Mouse (Mus musculus) forebrain, embryonic 12.5 days (tissue): ENCODE results near the gene Dio1. TPM values are rescaled to one million over a fixed set of nuclear protein-coding genes. Genes with fewer than 3 reads are reported as not detected.

Source experiments
- ATAC-seq: fragments of 200-750 bp; cut with Nextera tagmentation; 2 replicates; pipeline ENCODE4 v1.8.0; 2017; ENCODE audit warnings: moderate TSS enrichment; ENCODE audit not compliant: low FRiP score
- H3K27ac ChIP-seq: fragments of 300-500 bp; sonication (generic); 2 replicates; pipeline ENCODE4 v1.5.1; 2016; ENCODE audit warnings: mild to moderate bottlenecking
- H3K27me3 ChIP-seq: fragments of 300-500 bp; sonication (generic); 2 replicates; pipeline ENCODE4 v1.6.1; 2016; ENCODE audit warnings: mild to moderate bottlenecking
- H3K36me3 ChIP-seq: fragments of 300-500 bp; sonication (generic); replicated peaks from 2 replicates; pipeline ENCODE4 v1.6.1; 2016; ENCODE audit warnings: mild to moderate bottlenecking
- H3K4me1 ChIP-seq: fragments of 300-500 bp; sonication (generic); 2 replicates; pipeline ENCODE4 v1.6.1; 2016
- H3K4me2 ChIP-seq: fragments of 300-500 bp; sonication (generic); 2 replicates; pipeline ENCODE4 v1.6.1; 2016; ENCODE audit warnings: mild to moderate bottlenecking, moderate library complexity
- H3K4me3 ChIP-seq: fragments of 300-500 bp; sonication (generic); replicated peaks from 2 replicates; pipeline ENCODE4 v1.5.1; 2016; ENCODE audit warnings: mild to moderate bottlenecking
- H3K9ac ChIP-seq: fragments of 300-500 bp; sonication (generic); 2 replicates; pipeline ENCODE4 v1.6.1; 2016; ENCODE audit warnings: mild to moderate bottlenecking
- H3K9me3 ChIP-seq: fragments of 300-500 bp; sonication (generic); 2 replicates; pipeline ENCODE4 v1.6.1; 2016
- WGBS: fragments of 180-500 bp; shearing (Covaris S2); methylation state at CpG from one replicate; pipeline ENCODE4 v1.1.7; 2016; 5-methylcytosine and 5-hydroxymethylcytosine counted together
- polyA plus RNA-seq: library from polyadenylated mRNA; unstranded; fragments of >200 nt; fragmentation: Nextera tagmentation; extraction: Ambion mirVana; gene quantifications from 2 replicates; pipeline ENCODE4 v1.2.1, GENCODE M21; 2016

The Dio1 gene
- polyA plus RNA-seq, 1 experiment from 2014 or later = not detected

- H3K36me3 ChIP-seq = no peaks in the 10 kb centered on the region
- 92% methylated on average over 7 of the region's 7 CpGs for WGBS
- H3K9ac ChIP-seq = no peak overlapping the region
- H3K27me3 ChIP-seq = no peaks in the 10 kb centered on the region
- H3K27ac ChIP-seq = no peak overlapping the region
- H3K4me3 ChIP-seq = no peak overlapping the region
- H3K9me3 ChIP-seq = no peaks in the 10 kb centered on the region
- no peak overlapping the region for H3K4me2 ChIP-seq
- no peaks in the 10 kb centered on the region for H3K4me1 ChIP-seq
- no peak for ATAC-seq
Measured at GRCm38 (mm10) chr4:107299779-107300340, 7.1 kb downstream of the Dio1 start.

DNA sequence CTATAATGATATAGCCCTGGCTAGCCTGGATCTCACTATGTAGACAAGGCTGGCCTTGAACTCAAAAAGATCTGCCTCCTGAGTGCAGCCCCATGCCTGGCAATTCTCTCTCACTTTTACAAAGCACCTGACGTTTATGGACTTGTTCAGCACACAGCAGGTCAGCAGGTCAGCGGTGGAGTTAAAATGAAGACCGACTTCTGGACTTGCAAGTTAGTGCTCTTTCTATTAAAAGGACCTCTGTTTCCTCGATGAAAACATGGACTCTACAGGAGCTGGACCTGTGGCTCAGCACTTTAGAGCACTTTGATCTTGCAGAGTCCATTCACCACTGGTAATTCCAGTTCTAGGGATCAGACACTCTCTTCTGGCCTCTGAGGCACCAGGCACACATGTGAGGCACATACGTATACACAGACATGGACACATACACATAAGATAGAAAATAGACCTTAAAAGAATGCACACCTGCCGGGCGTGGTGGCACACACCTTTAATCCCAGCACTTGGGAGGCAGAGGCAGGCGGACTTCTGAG lies 8.8 kb downstream of the Dio1 start:
- Histone ChIP-seq H3K4me2 (no peak overlapping the region), H3K27me3 (no peaks in the 10 kb centered on the region), H3K9me3 (no peaks in the 10 kb centered on the region), H3K36me3 (no peaks in the 10 kb centered on the region), H3K9ac (no peak overlapping the region), H3K4me1 (no peaks in the 10 kb centered on the region), H3K27ac (no peak overlapping the region), H3K4me3 (no peak overlapping the region)
- WGBS = 88% methylated on average over 8 of the region's 8 CpGs
- ATAC-seq = no peak

DNA sequence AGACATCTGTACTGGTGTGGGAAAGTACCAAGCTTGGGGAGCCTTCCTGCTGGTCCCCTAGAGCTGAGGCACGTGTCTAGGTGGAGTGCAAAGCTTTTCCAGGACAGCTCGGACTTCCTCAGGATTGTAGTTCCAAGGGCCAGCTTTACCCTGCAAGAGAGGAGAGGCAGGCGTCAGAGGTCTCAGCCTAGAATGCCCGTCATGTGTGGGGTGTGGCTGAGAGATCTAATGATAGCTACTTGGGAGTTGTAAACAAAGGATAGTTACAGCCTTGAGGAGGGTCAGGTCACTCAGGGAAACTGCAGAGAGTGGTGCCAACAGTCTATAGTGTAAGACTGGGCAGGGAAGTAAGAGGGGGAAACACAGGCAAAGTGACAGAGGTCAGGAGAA lies 14.7 kb downstream of the Dio1 start:
- H3K9me3 ChIP-seq = no peaks in the 10 kb centered on the region
- no peak for ATAC-seq
- H3K4me2 ChIP-seq = no peak overlapping the region
- no peak overlapping the region for H3K9ac ChIP-seq
- no peaks in the 10 kb centered on the region for H3K27me3 ChIP-seq
- no peaks in the 10 kb centered on the region for H3K36me3 ChIP-seq
- no peak overlapping the region for H3K4me3 ChIP-seq
- H3K27ac ChIP-seq = no peak overlapping the region
- H3K4me1 ChIP-seq = no peaks in the 10 kb centered on the region
- 72% methylated on average over 4 of the region's 4 CpGs for WGBS

DNA sequence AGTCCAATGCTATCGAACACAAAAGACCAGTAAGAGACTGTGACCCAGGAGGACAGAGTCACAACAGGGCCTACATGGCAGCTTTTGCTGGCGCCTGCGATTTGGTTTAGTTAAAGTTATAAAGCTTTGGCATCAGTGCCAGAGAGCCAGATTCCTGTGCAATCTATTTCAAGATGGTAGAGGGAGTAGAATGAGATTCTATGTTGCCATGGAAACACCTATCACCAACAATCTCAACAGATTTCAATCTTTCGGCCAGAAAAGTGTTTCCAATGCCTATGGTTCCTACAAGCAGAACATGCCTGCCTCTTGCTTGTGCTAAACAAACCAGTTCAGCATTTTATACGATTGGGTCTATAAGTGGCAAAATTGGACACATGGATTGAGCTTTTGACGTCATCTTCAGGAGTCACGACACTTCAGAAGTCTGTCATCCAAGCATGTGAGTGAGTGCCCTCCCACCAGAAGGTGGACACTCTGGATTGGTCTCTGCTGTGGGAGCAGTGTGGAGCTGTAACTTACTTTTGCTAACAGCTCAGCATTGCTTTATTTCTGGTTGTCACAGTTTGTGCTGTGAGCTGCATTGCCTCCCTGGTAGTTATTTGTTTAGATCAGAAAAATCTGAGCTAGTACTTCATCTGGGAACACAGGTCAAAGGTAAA lies 15.2 kb downstream of the Dio1 start:
- Histone ChIP-seq H3K9me3 (no peaks in the 10 kb centered on the region), H3K27ac (no peak overlapping the region), H3K36me3 (no peaks in the 10 kb centered on the region), H3K9ac (no peak overlapping the region), H3K4me1 (no peaks in the 10 kb centered on the region), H3K4me2 (no peak overlapping the region), H3K4me3 (no peak overlapping the region), H3K27me3 (no peaks in the 10 kb centered on the region)
- ATAC-seq = no peak
- 90% methylated on average over 7 of the region's 7 CpGs for WGBS

DNA sequence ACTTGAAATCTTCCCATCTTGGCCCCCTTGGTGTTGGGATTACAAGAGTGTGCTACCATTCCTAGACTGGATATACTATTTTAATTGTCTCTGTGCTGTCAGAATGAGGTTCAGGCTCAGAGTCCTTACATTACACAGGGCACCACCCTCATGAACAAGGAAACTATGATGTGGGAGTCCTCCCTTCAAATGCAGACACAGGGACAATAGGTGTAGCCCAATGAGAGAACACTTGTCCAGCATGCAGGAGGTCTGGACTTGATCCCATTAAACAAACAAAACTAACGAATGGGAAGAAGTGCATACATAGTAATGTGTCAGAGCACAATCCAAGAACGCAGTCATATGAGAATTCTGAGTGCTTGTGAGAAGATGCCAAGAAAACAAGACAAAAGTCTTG lies 19.5 kb downstream of the Dio1 start:
- H3K36me3 ChIP-seq = no peaks in the 10 kb centered on the region
- ATAC-seq = no peak
- 92% methylated on average over 2 of the region's 2 CpGs for WGBS
- H3K9ac ChIP-seq = no peak overlapping the region
- no peaks in the 10 kb centered on the region for H3K4me1 ChIP-seq
- no peak overlapping the region for H3K4me2 ChIP-seq
- H3K27ac ChIP-seq = no peak overlapping the region
- H3K27me3 ChIP-seq = no peaks in the 10 kb centered on the region
- H3K9me3 ChIP-seq = no peaks in the 10 kb centered on the region
- no peak overlapping the region for H3K4me3 ChIP-seq

DNA sequence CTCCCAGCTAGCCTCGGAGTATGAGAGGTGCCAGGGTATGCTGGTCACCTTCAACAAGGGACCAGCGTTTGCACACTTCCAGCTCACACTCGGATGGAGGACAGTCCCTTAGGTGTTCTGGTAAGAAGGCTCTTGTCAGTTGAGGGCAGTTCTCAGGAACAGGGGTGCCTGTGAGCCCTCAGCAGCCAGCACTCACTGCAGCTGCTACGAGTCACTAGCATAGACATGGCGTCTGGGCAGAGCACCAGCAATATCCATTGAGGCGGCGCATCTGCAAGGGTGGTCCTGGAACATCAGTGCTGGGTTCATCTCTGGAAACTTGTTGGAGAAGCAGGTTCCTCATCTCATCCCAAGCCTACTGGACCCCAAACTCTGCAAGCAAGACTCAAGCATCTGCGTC lies 20.6 kb downstream of the Dio1 start:
- WGBS = 94% methylated on average over 8 of the region's 8 CpGs
- H3K4me3 ChIP-seq = no peak overlapping the region

GRCm38 (mm10) chr4:107285446-107286200 lies 21.3 kb downstream of the Dio1 start:
- H3K9me3 ChIP-seq = no peaks in the 10 kb centered on the region
- H3K9ac ChIP-seq = no peak overlapping the region
- no peak for ATAC-seq
- H3K4me1 ChIP-seq = no peaks in the 10 kb centered on the region
- H3K27ac ChIP-seq = no peak overlapping the region
- H3K4me2 ChIP-seq = no peak overlapping the region
- WGBS = 87% methylated on average over 3 of the region's 3 CpGs
- no peak overlapping the region for H3K4me3 ChIP-seq
- H3K27me3 ChIP-seq = peaks cover 2% of the 10 kb centered on the region; the same call in 1 of the 2 replicates
- 0 out of 2 replicates have a peak, but pooled peaks cover 4% of the 10 kb centered on the region for H3K36me3 ChIP-seq

More for the DNA sequence above, 20.6 kb downstream of the Dio1 start:
- no peak overlapping the region for H3K27ac ChIP-seq
- H3K9me3 ChIP-seq = no peaks in the 10 kb centered on the region
- no peaks in the 10 kb centered on the region for H3K4me1 ChIP-seq
- no peaks in the 10 kb centered on the region for H3K36me3 ChIP-seq
- H3K27me3 ChIP-seq = no peaks in the 10 kb centered on the region
- no peak overlapping the region for H3K4me2 ChIP-seq
- no peak overlapping the region for H3K9ac ChIP-seq
- no peak for ATAC-seq

- no peak overlapping the region for H3K4me3 ChIP-seq
- no peak for ATAC-seq
- H3K36me3 ChIP-seq = 0 out of 2 replicates have a peak, but pooled peaks cover 8% of the 10 kb centered on the region
- H3K4me1 ChIP-seq = peaks cover 9% of the 10 kb centered on the region
- no peak overlapping the region for H3K4me2 ChIP-seq
- H3K9me3 ChIP-seq = no peaks in the 10 kb centered on the region
- H3K27ac ChIP-seq = no peak overlapping the region
- WGBS = 80% methylated on average over 7 of the region's 7 CpGs
- no peak overlapping the region for H3K9ac ChIP-seq
- peaks cover 10% of the 10 kb centered on the region for H3K27me3 ChIP-seq
Measured at GRCm38 (mm10) chr4:107280843-107281475, 26.0 kb downstream of the Dio1 start.

GRCm38 (mm10) chr4:107278188-107278707 lies 28.7 kb downstream of the Dio1 start:
- WGBS = 6% methylated on average over 8 of the region's 8 CpGs
- Histone ChIP-seq H3K4me3 (no peak overlapping the region), H3K36me3 (0 out of 2 replicates have a peak, but pooled peaks cover 8% of the 10 kb centered on the region), H3K9ac (no peak overlapping the region), H3K4me1 (peaks cover 9% of the 10 kb centered on the region), H3K4me2 (peak overlapping the region; percentile 19), H3K9me3 (no peaks in the 10 kb centered on the region), H3K27ac (0 out of 2 replicates have a peak overlapping the region, but pooled peaks have one; percentile 6), H3K27me3 (peaks cover 10% of the 10 kb centered on the region)
- peak; percentile 57 for ATAC-seq

DNA sequence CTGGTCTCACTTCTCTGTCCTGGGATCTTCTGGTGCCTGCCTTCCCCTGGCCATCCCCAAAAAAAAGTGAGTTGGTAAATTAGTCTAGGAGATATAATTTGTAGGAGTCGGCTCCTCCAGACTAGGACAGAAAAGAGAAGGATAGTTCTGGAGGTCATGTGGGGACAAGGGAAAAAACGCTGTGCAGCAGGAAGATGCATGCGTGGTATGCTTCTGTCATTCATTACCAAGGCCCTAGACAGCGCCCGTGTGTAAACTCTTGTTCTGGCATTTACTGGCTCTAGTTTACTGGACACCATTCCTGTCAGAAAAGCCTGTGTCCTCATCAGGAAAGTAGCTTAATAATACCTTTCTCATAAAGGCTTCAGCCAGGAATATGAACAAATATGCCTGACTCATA lies 32.5 kb downstream of the Dio1 start:
- ATAC-seq = no peak
- H3K27me3 ChIP-seq = no peaks in the 10 kb centered on the region
- H3K9me3 ChIP-seq = no peaks in the 10 kb centered on the region
- H3K9ac ChIP-seq = no peak overlapping the region
- H3K4me3 ChIP-seq = no peak overlapping the region
- no peak overlapping the region for H3K27ac ChIP-seq
- peaks cover 9% of the 10 kb centered on the region for H3K4me1 ChIP-seq
- H3K4me2 ChIP-seq = no peak overlapping the region
- 87% methylated on average over 5 of the region's 5 CpGs for WGBS
- no peaks in the 10 kb centered on the region for H3K36me3 ChIP-seq

DNA sequence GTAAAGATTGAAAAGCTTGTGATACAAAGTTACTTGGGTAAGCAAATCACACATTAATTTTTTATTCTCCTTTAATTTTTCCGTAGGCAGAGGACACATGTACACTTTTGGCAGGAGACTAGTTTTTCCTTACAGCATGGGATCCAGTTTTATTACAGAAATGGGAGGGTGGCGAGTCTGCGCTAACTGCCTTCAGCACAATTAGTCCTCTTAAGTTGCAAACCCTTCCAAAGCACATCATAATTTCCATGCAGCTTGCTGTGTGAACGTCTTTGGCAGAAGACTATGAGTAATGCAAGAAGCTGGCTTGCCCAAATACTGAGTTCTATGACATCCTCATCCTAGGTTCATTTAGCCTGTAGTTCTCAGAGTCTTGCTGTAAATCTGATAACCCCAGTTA lies 33.3 kb downstream of the Dio1 start:
- Histone ChIP-seq H3K27me3 (no peaks in the 10 kb centered on the region), H3K4me1 (peaks cover 7% of the 10 kb centered on the region), H3K4me3 (no peak overlapping the region), H3K9me3 (no peaks in the 10 kb centered on the region), H3K27ac (no peak overlapping the region), H3K4me2 (no peak overlapping the region), H3K36me3 (no peaks in the 10 kb centered on the region), H3K9ac (no peak overlapping the region)
- WGBS = 89% methylated on average over 4 of the region's 4 CpGs
- no peak for ATAC-seq

- no peak overlapping the region for H3K27ac ChIP-seq
- no peak for ATAC-seq
- H3K4me3 ChIP-seq = no peak overlapping the region
- 87% methylated on average over 4 of the region's 4 CpGs for WGBS
- H3K9me3 ChIP-seq = peaks cover 2% of the 10 kb centered on the region
- H3K9ac ChIP-seq = no peak overlapping the region
- no peak overlapping the region for H3K4me2 ChIP-seq
- no peaks in the 10 kb centered on the region for H3K27me3 ChIP-seq
- no peaks in the 10 kb centered on the region for H3K4me1 ChIP-seq
- 0 out of 2 replicates have a peak, but pooled peaks cover 2% of the 10 kb centered on the region for H3K36me3 ChIP-seq
Measured at GRCm38 (mm10) chr4:107260001-107260400, 47.0 kb downstream of the Dio1 start.
